Mouse (Mus musculus) kidney, postnatal 0 days (tissue): ENCODE data around the gene Cacna1g. TPM values are rescaled to one million over a fixed set of nuclear protein-coding genes. Genes with fewer than 3 reads are reported as not detected.
A peak's percentile ranks its signal among the peaks of the same experiment; 100 is the strongest.
"Not testable (repeated sequence)": the region's sequence is repeated elsewhere in the genome, so short reads cannot be mapped to it uniquely, and the experiment has no call there.

Experiments
- ATAC-seq: fragments of 200-750 bp; cut with Nextera tagmentation; replicated peaks from 2 replicates; pipeline ENCODE4 v1.8.0; 2017; ENCODE audit warnings: low read depth, moderate number of reproducible peaks, moderate TSS enrichment, moderate library complexity; ENCODE audit not compliant: low FRiP score
- DNase-seq: peaks from one replicate; pipeline ENCODE4 v3.0.0-alpha.2; 2016; ENCODE audit warnings: low spot score
- H3K27ac ChIP-seq: fragments of 300-500 bp; sonication (generic); 2 replicates; pipeline ENCODE4 v1.5.1; 2014; ENCODE audit warnings: mild to moderate bottlenecking
- H3K27me3 ChIP-seq: fragments of 300-500 bp; sonication (generic); 2 replicates; pipeline ENCODE4 v1.6.1; 2014; ENCODE audit warnings: low read length, mixed read lengths; ENCODE audit not compliant: insufficient read depth
- H3K36me3 ChIP-seq: fragments of 300-500 bp; sonication (generic); 2 replicates; pipeline ENCODE4 v1.6.1; 2014; ENCODE audit warnings: low read length, mixed read lengths; ENCODE audit not compliant: insufficient read depth
- H3K4me1 ChIP-seq: fragments of 300-500 bp; sonication (generic); replicated peaks from 2 replicates; pipeline ENCODE4 v1.6.1; 2014; ENCODE audit warnings: antibody characterized with exemption, low read length, mixed read lengths; ENCODE audit not compliant: insufficient read depth
- H3K4me2 ChIP-seq: fragments of 300-500 bp; sonication (generic); 2 replicates; pipeline ENCODE4 v1.6.1; 2014; ENCODE audit warnings: mild to moderate bottlenecking, low read length, moderate library complexity, mixed read lengths
- H3K4me3 ChIP-seq: fragments of 300-500 bp; sonication (generic); replicated peaks from 2 replicates; pipeline ENCODE4 v1.5.1; 2014; ENCODE audit warnings: low read depth, low read length
- H3K9ac ChIP-seq: fragments of 300-500 bp; sonication (generic); 2 replicates; pipeline ENCODE4 v1.6.1; 2014; ENCODE audit warnings: low read depth, low read length
- H3K9me3 ChIP-seq: fragments of 300-500 bp; sonication (generic); replicated peaks from 2 replicates; pipeline ENCODE4 v1.6.1; 2016; ENCODE audit warnings: low read length, inconsistent platforms, mixed read lengths
- CTCF ChIP-seq: IDR thresholded peaks from 2 replicates; pipeline ENCODE4 v1.5.1; 2016; ENCODE audit warnings: antibody characterized with exemption, low read depth, mild to moderate bottlenecking, moderate library complexity
- WGBS: fragments of 180-500 bp; shearing (Covaris S2); extraction: QIAGEN DNeasy Blood & Tissue Kit; methylation state at CpG from one replicate; pipeline ENCODE4 v1.1.7; 2014; 5-methylcytosine and 5-hydroxymethylcytosine counted together
- polyA plus RNA-seq: library from polyadenylated mRNA; unstranded; fragments of >200 nt; fragmentation: Nextera tagmentation; extraction: Ambion mirVana; gene quantifications from 2 replicates; pipeline ENCODE4 v1.2.1, GENCODE M21; 2015

Cacna1g gene
- polyA plus RNA-seq, 1 experiment from 2014 or later = 5.2 TPM

GRCm38 (mm10) chr11:94400996-94401395 is 73.0 kb downstream of the Cacna1g start:
- no peaks in the 10 kb centered on the region for H3K27me3 ChIP-seq
- H3K36me3 ChIP-seq = no peaks in the 10 kb centered on the region
- H3K4me2 ChIP-seq = no peak overlapping the region
- DNase-seq = no peak
- H3K4me3 ChIP-seq = no peak overlapping the region
- no peaks in the 10 kb centered on the region for H3K9me3 ChIP-seq
- no peak for TF ChIP-seq CTCF
- no peak overlapping the region for H3K9ac ChIP-seq
- WGBS = 67% methylated on average over 6 of the region's 6 CpGs
- no peak for ATAC-seq
- peaks cover 16% of the 10 kb centered on the region for H3K4me1 ChIP-seq
- no peak overlapping the region for H3K27ac ChIP-seq

- H3K27ac ChIP-seq = no peak overlapping the region
- H3K36me3 ChIP-seq = no peaks in the 10 kb centered on the region
- no peaks in the 10 kb centered on the region for H3K27me3 ChIP-seq
- no peak overlapping the region for H3K4me3 ChIP-seq
- DNase-seq (no peak), ATAC-seq (no peak)
- no peak overlapping the region for H3K9ac ChIP-seq
- TF ChIP-seq CTCF = no peak
- no peak overlapping the region for H3K4me2 ChIP-seq
- WGBS = 84% methylated on average over 7 of the region's 7 CpGs
- H3K9me3 ChIP-seq = no peaks in the 10 kb centered on the region
- H3K4me1 ChIP-seq = peaks cover 9% of the 10 kb centered on the region; the same call in 1 of the 2 replicates
Observed at GRCm38 (mm10) chr11:94394107-94394506, 79.9 kb downstream of the Cacna1g start.

- not testable (repeated sequence) for H3K9ac ChIP-seq, H3K4me3 ChIP-seq, DNase-seq, H3K4me2 ChIP-seq, H3K9me3 ChIP-seq, H3K27ac ChIP-seq, H3K27me3 ChIP-seq, ATAC-seq, H3K36me3 ChIP-seq, H3K4me1 ChIP-seq
- WGBS = 90% methylated on average over 4 of the region's 4 CpGs
Observed at GRCm38 (mm10) chr11:94393490-94393889, 80.5 kb downstream of the Cacna1g start.

- H3K27me3 ChIP-seq = no peaks in the 10 kb centered on the region
- ATAC-seq (no peak; the same call in 1 of the 2 replicates), DNase-seq (peak; percentile 67)
- H3K9ac ChIP-seq = peak within 1 kb of the TSS; percentile 50
- H3K9me3 ChIP-seq = no peaks in the 10 kb centered on the region
- H3K4me2 ChIP-seq = peak within 1 kb of the TSS; percentile 59
- H3K27ac ChIP-seq = no peak within 1 kb of the TSS
- no peaks in the 10 kb centered on the region for H3K36me3 ChIP-seq
- 4% methylated on average over 20 of the region's 20 CpGs for WGBS
- peaks cover 9% of the 10 kb centered on the region; the same call in 1 of the 2 replicates for H3K4me1 ChIP-seq
- TF ChIP-seq CTCF = no peak
- H3K4me3 ChIP-seq = peak within 1 kb of the TSS; percentile 35
Observed at GRCm38 (mm10) chr11:94392672-94393109, 81.3 kb downstream of the Cacna1g start, which contains the start of gene Abcc3. Abcc3 (minus strand) TSS chr11:94392997.

- Histone ChIP-seq H3K4me2 (no peak overlapping the region), H3K4me3 (no peak overlapping the region), H3K27ac (no peak overlapping the region), H3K4me1 (peaks cover 10% of the 10 kb centered on the region; the same call in 1 of the 2 replicates), H3K9ac (no peak overlapping the region), H3K9me3 (no peaks in the 10 kb centered on the region), H3K27me3 (no peaks in the 10 kb centered on the region), H3K36me3 (no peaks in the 10 kb centered on the region)
- DNase-seq = no peak
- ATAC-seq = no peak
- WGBS = 82% methylated on average over 10 of the region's 10 CpGs
- TF ChIP-seq CTCF = no peak
Observed at GRCm38 (mm10) chr11:94391661-94392060, 82.3 kb downstream of the Cacna1g start.

- Histone ChIP-seq H3K4me1 (peaks cover 19% of the 10 kb centered on the region; the same call in 1 of the 2 replicates), H3K4me2 (no peak overlapping the region), H3K9me3 (no peaks in the 10 kb centered on the region), H3K36me3 (no peaks in the 10 kb centered on the region), H3K4me3 (no peak overlapping the region), H3K27me3 (no peaks in the 10 kb centered on the region), H3K9ac (no peak overlapping the region), H3K27ac (no peak overlapping the region)
- 77% methylated on average over 6 of the region's 6 CpGs for WGBS
- ATAC-seq (no peak), DNase-seq (no peak)
- no peak for TF ChIP-seq CTCF
Observed at GRCm38 (mm10) chr11:94390825-94391224, 83.2 kb downstream of the Cacna1g start.
